9 mouse cellular contexts compared by ENCODE assay signal in genomic region chr11:120228116-120228890, GRCm38 (mm10). TPM values are rescaled to one million over a fixed set of nuclear protein-coding genes. Genes with fewer than 3 reads are reported as not detected.
DNase-seq lines count a peak whose midpoint lies in the region; ATAC-seq lines count a peak whose summit lies in the region.
"Had no signal": no experiment of that assay in that cellular context is flagged by ENCODE, and none has a peak within 500 bp of the region (broad histone marks: within the 10 kb centered on the region; RNA-seq: fewer than 3 reads in every experiment).

No protein-coding gene starts in this region.

- peak overlapping the region; percentile 79 for H3K4me2 ChIP-seq in hindbrain, embryonic 11.5 days (replicated peaks; ENCODE audit: low read depth, low read length)
- H3K4me2 ChIP-seq in limb, embryonic 15.5 days, result peak overlapping the region; percentile 28

- 43% methylated on average over 9 of the region's 9 CpGs for WGBS in hindbrain, embryonic 11.5 days
- WGBS in limb, embryonic 15.5 days, result 30% methylated on average over 9 of the region's 9 CpGs

- DNase-seq in cerebellum, adult 9-11 months, result peak; percentile 40
- DNase-seq in cerebellum, postnatal 4 days (ENCODE audit: low spot score in 2 of 2), result no peak
- DNase-seq in cerebellum, postnatal 25 days, result peak; percentile 23 to 34
- peak; percentile 32 for DNase-seq in hindbrain, embryonic 11.5 days (ENCODE audit: low spot score)
- no peak for DNase-seq in thymus, postnatal 10 days (ENCODE audit: low spot score in 2 of 2)
- DNase-seq in Muller cell, postnatal 12 days (ENCODE audit: inconsistent ontology term), result no peak

- H3K36me3 ChIP-seq in hindbrain, embryonic 11.5 days (ENCODE audit: control insufficient read depth, insufficient read depth, low read length), result no peaks in the 10 kb centered on the region
- H3K36me3 ChIP-seq in limb, embryonic 15.5 days, result no peaks in the 10 kb centered on the region

- no peak for ATAC-seq in hindbrain, embryonic 11.5 days (ENCODE audit: low FRiP score)
- no peak for ATAC-seq in limb, embryonic 15.5 days (ENCODE audit: insufficient number of reproducible peaks, low FRiP score, low TSS enrichment, low read depth)
- ATAC-seq in granulocyte monocyte progenitor cell, adult 5-6 weeks (replicated peaks; ENCODE audit: poor library complexity, severe bottlenecking), result no peak

- peak overlapping the region; percentile 99 for H3K9ac ChIP-seq in hindbrain, embryonic 11.5 days (ENCODE audit: low read depth, low read length)
- peak overlapping the region; percentile 28; the same call in 1 of the 2 replicates for H3K9ac ChIP-seq in limb, embryonic 15.5 days
- H3K9ac ChIP-seq: liver, embryonic 14.5 days had no signal

- no peaks in the 10 kb centered on the region for H3K9me3 ChIP-seq in hindbrain, embryonic 11.5 days (ENCODE audit: control insufficient read depth, low read length)
- H3K9me3 ChIP-seq in limb, embryonic 15.5 days, result no peaks in the 10 kb centered on the region

- H3K4me1 ChIP-seq in hindbrain, embryonic 11.5 days (replicated peaks; ENCODE audit: control insufficient read depth, insufficient read depth, low read length), result peaks cover 54% of the 10 kb centered on the region
- peaks cover 83% of the 10 kb centered on the region for H3K4me1 ChIP-seq in limb, embryonic 15.5 days

- H3K27ac ChIP-seq in hindbrain, embryonic 11.5 days (ENCODE audit: low read depth, low read length), result peak overlapping the region; percentile 69
- peak overlapping the region; percentile 75 for H3K27ac ChIP-seq in limb, embryonic 15.5 days
- H3K27ac ChIP-seq: liver, embryonic 14.5 days had no signal

- H3K27me3 ChIP-seq in hindbrain, embryonic 11.5 days (ENCODE audit: control insufficient read depth, insufficient read depth, low read length), result no peaks in the 10 kb centered on the region
- H3K27me3 ChIP-seq in limb, embryonic 15.5 days, result no peaks in the 10 kb centered on the region

- H3K4me3 ChIP-seq in hindbrain, embryonic 11.5 days (ENCODE audit: low read depth, low read length), result peak overlapping the region; percentile 87
- H3K4me3 ChIP-seq in limb, embryonic 15.5 days, result 0 out of 2 replicates have a peak overlapping the region, but pooled peaks have one; percentile 5

RNA-seq across cellular contexts. Expression of gene Bahcc1, which starts 4.4 kb away (rescaled TPM):
- polyA plus RNA-seq in hindbrain, embryonic 11.5 days (2014; fragmentation: Nextera tagmentation; extraction: Ambion mirVana), result 18.1 and 23.1 TPM in 2 replicates
- polyA plus RNA-seq in limb, embryonic 15.5 days (2015; fragmentation: Nextera tagmentation; extraction: Ambion mirVana), result 5.8 and 6.7 TPM in 2 replicates
- total RNA-seq in granulocyte monocyte progenitor cell, adult 5-6 weeks (2014; fragmentation: Nextera tagmentation), result 22.5 and 22.9 TPM in 2 replicates
- 4.7 and 5.9 TPM in 2 replicates for total RNA-seq in granulocyte monocyte progenitor cell, adult 5-6 weeks (2017)

Comparison
In these comparisons a context has a peak if more than half of its experiments do, and no peak if none do; other contexts are left out.
1. DNase-seq: peak in cerebellum, adult 9-11 months (single experiment), cerebellum, postnatal 25 days (2 of 2) and hindbrain, embryonic 11.5 days (single experiment); none in cerebellum, postnatal 4 days (0 of 2), thymus, postnatal 10 days (0 of 2) and Muller cell, postnatal 12 days (single experiment).